Mouse (Mus musculus) heart, adult 2 months (tissue): ENCODE measurements at regions not wholly inside any gene's neighbourhood (a gene's known extent, or its start where the extent isn't known, plus 50 kb on each side); places are given as distances from the start of the nearest gene placed in this dataset.

ENCODE experiments used
- CTCF ChIP-seq: fragments of 200-600 bp; IDR thresholded peaks from 2 replicates; pipeline ENCODE4 v1.8.1; 2022; ENCODE audit warnings: antibody characterized with exemption, mild to moderate bottlenecking, moderate library complexity
- EP300 ChIP-seq: fragments of 200-500 bp; IDR thresholded peaks from 2 replicates; pipeline ENCODE4 v1.6.1; 2011; ENCODE audit warnings: low read depth, low read length, control low read depth; ENCODE audit not compliant: insufficient read depth
- POLR2A ChIP-seq: fragments of 200-500 bp; IDR thresholded peaks from 2 replicates; pipeline ENCODE4 v1.6.1; 2011; ENCODE audit warnings: mild to moderate bottlenecking, low read depth, low read length, control low read depth; ENCODE audit not compliant: insufficient read depth

GRCm38 (mm10) chr14:58844565-58844964 is 298.1 kb downstream of the 1700129C05Rik start:
- TF ChIP-seq CTCF (no peak), POLR2A (no peak), EP300 (no peak)
